Mouse (Mus musculus) embryo, embryonic 11.5 days (tissue): ENCODE results near the gene Gm16485.

ENCODE experiments used
- DNase-seq: peaks from one replicate; pipeline ENCODE4 v3.0.0-alpha.2; 2012; ENCODE audit warnings: low read depth, low spot score

Gene Gm16485

DNA sequence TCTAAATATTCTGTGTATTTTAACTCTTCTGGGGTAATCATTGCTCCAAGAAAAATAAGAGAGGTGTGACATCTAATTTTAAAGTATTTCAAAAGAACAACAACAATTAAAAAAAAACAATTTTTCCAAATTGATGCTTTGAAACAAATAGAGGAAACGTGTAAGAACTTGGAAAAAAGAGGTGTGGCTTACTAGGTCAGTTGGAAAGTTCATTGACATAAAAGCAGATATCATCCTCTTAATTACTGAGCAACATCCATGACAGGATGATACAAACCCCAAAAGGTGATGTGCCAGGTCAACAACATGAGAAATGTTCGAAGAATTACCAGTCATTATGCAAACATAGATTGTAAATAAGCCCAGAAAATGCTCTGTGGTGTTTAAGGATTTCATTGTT lies at the start of gene Gm16485:
Gene Gm16485 (plus strand): TSS at position 301 of the 400 bp plus-strand sequence.
- no peak for DNase-seq

DNA sequence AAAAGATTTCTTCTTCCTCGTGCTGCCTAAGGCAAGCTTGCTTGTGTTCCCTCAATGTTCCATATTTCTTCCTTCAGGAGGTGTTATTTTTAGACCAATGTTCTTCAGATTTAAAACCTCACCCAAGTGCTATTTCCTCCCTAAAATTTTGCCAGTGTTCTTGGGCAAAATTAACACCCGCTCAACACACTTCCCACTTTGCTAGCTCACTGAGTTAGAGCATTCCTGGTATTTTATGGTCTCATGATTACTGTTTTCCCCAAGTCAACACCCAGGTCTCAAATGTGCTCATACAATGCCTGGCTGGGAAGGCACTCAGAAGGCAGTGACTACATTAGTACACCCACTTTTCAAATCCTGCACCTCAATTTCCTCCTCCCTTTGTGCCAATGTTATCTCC lies 44.0 kb upstream of the Gm16485 start:
- DNase-seq: no peak

DNA sequence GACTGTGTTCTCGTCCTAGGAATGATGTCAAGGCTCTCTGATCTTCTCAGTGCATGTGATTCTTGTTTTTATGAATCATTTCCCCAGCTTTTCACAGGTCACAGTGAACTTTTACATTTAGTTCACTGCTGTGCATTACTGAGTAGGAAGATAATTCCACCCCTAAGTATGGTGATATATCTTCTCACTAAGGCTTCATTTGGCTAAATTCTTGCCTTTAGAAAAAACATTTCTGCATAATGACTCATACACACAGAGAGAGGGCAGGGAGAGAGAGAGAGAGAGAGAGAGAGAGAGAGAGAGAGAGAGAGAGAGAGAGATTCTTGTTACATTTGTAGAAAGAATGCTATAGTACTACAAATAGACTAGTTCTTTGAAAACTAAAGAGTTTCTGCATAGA lies 33.8 kb upstream of the Gm16485 start:
- no peak for DNase-seq

DNA sequence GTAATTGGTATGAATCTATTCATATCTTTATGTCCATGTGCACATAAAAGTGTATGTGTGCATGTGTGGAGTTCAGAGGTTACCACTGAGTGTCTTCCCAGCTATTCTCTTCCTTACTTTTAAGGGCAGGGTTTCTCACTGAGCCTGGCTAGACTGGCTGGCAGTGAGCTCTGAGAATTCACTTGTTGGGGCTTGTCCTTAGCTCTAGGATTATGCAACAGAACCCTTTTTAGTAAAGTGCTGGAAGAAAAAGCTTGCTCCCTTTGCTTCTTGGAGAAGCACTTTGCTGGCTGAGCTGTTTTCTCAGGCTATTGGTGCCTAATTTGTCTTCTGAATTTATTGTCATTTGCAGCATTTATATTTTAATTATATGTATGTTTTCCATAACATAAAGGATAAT lies 18.3 kb upstream of the Gm16485 start:
- DNase-seq: no peak

DNA sequence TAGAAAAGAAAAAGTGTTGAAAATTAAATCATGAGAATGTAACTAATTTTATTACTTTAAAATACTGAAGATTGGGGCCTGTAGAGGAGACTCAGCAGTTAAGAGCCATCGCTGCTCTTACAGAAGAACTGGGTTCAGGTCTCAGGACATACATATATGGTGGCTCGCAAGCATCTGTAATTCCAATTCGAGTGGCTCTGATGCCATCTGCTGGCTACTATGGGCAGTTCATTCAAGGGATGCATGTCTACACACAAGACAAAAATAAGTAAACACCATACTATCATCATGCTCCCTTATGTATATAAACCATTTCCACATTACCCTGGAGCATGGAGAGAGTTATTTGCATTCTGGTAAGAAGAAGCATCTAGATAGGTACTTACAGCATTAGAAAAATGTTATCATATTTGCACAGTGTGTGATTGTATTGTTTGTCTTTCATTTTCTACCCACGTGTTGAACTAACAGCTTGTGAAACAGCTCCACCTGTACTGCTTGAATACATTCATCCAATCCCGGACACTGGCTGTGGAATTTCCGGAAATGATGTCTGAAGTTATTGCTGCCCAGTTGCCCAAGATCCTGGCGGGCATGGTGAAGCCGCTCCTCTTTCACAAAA lies 7.0 kb upstream of the Gm16485 start:
- DNase-seq: peak; percentile 9

DNA sequence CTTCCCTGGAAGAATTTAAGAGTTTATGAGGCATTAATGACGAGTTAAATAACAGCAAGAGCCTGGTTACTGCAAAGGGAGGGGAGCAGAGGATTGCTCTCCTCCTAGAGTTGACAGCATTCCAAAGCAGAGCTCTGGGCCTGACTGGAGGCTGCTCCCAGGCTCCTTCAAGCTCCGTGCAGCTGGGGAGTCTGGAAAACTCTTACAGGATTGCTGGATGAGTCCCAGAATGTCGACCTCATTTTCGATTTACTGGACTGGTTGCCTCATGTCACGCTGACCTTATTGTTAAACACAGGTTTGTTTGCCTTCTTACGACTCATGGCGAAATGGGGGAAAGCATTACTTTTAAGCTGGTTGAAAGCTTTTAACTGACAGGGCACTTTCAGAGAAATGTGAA lies 1.4 kb upstream of the Gm16485 start:
- DNase-seq: no peak

DNA sequence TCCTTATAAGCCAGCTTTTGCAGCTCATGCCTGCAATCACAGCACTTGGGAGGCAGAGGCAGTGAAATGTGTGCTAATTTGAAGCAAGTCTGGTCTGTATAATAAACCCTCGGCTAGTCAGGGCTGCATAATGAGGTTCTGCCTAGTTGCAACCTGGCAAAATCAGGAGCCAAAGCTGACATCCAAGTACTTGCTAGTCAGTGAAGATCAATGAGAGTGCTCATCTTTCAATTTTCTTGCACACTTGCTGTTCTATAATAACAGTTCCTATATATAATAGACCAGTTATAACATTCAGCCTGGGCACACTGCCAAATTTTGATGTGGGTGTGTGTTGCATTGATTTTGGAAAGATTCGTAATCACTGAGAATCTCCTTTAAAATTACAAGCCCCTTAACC lies 6.2 kb downstream of the Gm16485 start:
- no peak for DNase-seq

DNA sequence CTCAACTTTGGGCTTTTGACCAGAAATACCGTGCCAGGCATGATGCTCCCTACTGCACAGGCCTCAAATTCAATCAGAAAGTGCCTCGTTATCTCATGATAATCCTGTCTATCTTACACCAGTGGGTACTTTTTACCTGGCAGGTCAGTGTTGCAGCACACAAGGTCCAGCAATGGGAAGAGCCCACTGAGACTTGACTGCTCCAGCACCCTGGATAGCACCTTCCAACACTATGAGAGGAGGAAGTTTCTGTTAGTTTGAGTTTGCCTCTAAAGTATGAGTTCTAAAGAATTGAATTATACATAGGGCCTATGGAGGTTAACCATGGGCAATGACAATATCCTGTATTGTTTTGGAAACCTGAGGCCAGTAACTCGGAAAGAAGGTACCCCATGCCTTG lies 10.7 kb downstream of the Gm16485 start:
- DNase-seq: no peak

DNA sequence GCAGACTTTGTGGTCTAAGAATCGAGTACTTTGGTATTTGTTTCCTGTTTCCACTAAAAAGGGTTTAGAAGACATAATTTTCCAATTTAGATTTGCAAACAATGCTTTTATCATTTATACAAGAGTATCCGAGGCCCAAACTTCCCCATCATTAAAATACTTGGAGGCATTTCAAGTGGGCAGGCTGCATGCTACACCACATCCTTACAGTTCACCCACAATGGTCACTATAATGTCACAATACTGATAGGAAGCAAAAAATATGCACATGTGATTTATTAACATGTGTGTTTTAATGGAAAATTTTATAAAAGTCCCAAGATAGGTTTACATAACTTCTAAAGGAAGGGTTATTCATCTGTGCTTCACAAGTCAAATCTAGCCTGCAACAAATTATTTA lies 24.9 kb downstream of the Gm16485 start:
- DNase-seq: no peak

DNA sequence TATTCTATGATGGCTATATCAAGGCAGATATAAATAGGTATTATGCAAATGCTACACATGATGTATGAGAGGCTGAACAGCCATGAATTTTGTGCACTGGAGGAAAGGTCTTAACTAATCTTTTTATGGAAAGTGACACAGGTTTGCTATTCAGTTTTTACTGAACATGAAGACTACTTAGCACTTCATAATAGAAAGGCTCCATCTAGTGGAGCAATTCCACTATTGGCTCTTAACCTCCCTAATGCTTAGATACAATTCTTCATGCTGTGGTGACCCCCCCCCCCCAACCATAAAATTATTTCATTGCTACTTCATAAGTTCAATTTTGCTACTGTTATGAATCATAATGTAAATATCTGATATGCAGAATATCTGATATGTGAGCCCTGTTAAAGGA lies 29.6 kb downstream of the Gm16485 start:
- no peak for DNase-seq

DNA sequence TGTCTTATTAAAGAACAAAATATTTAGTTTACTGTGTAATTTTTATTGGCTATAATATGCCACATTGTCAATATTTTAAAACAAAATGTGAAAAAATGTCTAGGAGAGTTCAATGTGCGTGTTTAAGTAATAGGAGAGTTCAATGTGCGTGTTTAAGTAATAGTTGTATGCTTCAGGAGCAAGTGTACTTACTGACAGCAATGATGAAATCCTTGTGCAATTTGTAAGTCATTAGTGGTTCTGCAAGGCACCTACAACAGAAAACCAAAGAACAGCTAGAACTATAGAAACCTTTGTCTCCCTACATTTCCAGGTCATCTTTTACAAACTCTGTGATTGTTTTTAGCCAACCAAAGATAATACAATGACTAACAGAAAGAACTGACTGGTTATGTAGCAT lies 43.5 kb downstream of the Gm16485 start:
- DNase-seq: no peak
